Mouse (Mus musculus) kidney, adult 8-10 months (tissue): ENCODE data around the gene Ush2a.
A peak's percentile ranks its signal among the peaks of the same experiment; 100 is the strongest.

ENCODE experiments used
- DNase-seq, 2 experiments: peaks; one replicate each; pipeline ENCODE4 v3.0.0; 2022

Gene Ush2a

DNA sequence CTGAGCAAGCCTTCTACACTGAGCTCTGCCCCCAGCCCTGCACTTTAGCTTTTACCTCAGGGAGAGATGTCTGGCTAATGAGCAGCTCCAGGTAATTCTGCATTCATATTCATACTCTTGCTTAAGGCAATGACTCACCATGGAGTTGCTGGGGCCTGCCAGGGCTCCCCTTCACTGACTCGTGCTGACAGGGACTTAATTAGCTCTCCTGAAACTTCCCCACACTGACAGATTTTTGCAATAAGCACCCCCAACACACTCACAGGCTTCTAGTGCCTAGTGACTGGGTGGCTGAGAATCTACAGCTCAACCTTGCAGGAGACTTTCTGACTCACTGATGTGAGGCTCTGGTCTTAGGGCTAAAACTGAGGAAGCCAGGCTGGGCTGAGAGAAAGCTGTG, 658.1 kb downstream of the Ush2a start:
- DNase-seq = peak in 1 of 2 experiments; percentile 2

- no peak for DNase-seq
Measured at GRCm38 (mm10) chr1:188937246-188937780, 675.5 kb downstream of the Ush2a start.

GRCm38 (mm10) chr1:188945326-188945725, 683.5 kb downstream of the Ush2a start:
- no peak for DNase-seq

DNA sequence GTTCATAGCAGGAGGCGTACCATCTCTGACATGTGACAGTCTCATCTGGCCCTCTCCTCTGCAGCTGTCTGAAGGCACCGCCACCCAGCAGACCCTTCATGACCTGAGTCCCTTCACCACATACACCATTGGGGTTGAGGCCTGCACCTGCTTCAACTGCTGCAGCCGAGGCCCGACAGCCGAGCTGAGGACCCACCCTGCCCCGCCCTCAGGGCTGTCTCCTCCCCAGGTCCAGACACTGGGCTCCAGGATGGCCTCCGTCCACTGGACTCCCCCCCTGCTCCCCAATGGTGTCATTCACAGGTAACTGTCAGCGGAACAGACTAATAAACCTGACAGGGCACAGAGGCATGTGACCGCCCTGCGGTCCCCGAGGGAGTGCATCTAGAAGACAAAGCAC, 685.0 kb downstream of the Ush2a start:
- no peak for DNase-seq

DNA sequence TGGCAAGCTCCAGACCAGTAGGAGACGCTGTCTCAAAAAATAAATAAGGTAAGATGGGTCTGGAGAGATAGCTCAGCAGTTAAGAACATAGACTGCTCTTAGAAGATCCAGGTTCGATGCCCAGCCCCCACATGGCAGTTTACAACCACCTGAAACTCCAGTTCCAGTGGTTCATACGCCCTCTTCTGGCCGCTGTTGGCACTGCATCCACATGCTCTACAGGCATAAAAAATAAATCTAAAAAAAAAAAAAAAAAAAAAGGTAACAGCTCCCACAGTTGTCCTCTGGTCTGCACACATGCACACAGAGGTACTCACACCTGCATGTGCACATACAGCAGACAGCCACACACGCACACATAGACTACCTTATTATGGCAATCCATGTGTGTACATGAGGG, 686.0 kb downstream of the Ush2a start:
- peak in 1 of 2 experiments; percentile 18 for DNase-seq

- no peak for DNase-seq
Measured at GRCm38 (mm10) chr1:188948276-188948675, 686.5 kb downstream of the Ush2a start.

DNA sequence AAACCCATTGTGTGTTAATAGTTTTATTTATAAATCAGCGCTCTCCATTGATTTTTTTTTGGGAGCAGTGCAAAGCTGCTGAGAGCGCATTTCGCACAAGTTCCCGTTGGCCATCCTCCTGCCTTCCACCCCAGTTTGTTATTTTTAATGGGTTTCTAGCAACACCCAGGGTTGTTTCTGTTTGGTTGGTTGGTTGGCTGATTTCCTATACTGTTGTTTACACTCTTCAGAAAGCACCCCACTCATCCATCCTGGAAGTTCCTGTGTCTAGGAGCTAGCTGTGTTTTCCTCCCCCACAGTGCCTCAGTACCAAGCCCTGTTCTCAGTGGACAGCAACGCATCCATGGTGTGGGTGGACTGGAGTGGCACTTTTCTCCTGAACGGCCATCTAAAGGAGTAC, 689.3 kb downstream of the Ush2a start:
- DNase-seq = no peak

GRCm38 (mm10) chr1:188952501-188952900, 690.7 kb downstream of the Ush2a start:
- no peak for DNase-seq

DNA sequence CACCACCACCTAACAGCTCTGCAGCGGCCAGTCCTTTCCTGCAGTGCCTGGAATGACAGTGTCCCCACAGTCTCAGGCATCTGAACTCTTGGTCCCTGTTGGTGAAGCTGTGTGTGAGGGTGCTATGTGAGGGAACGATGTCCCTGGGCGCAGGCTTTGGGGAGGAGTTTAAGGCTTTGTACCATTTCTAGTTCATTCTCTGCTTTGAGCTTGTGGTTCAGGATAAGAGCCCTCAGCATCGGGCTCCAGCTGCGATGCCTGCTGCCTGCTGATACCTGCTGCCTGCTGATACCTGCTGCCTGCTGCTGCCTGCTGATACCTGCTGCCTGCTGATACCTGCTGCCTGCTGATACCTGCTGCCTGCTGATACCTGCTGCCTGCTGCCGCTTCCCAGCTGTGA, 711.3 kb downstream of the Ush2a start:
- no peak for DNase-seq

DNA sequence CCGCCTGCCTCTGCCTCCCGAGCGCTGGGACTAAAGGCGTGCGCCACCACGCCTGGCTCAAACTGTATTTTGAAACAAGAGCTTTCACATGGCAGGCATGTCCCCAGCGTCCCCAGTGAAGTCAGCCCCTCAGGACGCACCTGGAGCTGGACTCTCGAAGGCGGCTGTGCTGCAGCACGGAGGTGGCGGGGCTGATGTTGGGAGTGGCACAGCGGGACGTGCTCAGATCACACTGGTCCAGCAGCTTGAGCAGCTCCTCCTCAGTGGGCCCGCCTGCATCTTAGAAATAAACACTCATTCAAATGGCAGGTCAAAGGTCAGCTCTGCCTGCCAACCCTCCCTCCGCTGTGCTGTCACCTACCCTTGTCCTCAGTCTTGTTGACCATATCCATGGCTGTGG, 712.1 kb downstream of the Ush2a start:
- no peak for DNase-seq

DNA sequence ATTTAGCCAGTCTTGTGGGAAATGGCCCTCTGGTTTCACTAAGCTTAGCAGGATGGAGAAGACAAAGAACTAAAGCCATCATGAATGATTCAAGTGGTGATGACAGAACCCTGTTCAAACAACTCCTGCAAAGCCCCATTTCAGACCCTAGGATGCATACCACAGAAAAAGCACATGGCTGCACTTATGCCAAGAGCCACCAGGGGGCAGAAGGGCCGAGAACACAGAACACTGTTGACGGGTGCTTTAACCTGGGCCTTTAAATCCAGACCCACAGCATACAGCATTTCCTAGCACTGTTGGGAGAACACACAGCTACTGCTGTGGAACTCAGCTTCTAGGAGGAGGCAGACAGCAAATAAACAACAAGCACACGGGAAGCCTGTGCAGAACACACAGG, 718.2 kb downstream of the Ush2a start:
- DNase-seq = peak; percentile 15 to 63

DNA sequence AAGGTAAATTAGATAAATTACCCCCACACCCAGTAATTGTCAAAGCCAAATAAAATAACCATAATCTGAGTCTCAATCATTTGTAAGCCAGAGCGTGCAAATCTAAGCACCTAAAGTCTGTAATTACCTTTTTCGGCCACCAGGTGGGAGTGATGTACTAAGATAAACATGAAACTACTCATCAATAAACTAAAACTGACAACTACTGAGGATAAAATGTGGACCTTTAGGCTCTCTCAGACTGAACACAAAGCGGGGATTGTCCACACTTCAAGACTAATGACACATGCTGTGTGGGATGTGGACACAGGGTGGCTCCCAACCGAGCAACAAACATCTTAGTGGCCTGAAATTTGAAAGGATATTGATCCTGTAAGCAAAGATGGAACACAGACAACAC, 731.4 kb downstream of the Ush2a start:
- peak in 1 of 2 experiments; percentile 33 for DNase-seq

GRCm38 (mm10) chr1:188997921-188998320, 736.1 kb downstream of the Ush2a start:
- DNase-seq = no peak

- no peak for DNase-seq
Measured at GRCm38 (mm10) chr1:188999981-189000380, 738.2 kb downstream of the Ush2a start.

GRCm38 (mm10) chr1:189001815-189002214, 740.0 kb downstream of the Ush2a start:
- no peak for DNase-seq

DNA sequence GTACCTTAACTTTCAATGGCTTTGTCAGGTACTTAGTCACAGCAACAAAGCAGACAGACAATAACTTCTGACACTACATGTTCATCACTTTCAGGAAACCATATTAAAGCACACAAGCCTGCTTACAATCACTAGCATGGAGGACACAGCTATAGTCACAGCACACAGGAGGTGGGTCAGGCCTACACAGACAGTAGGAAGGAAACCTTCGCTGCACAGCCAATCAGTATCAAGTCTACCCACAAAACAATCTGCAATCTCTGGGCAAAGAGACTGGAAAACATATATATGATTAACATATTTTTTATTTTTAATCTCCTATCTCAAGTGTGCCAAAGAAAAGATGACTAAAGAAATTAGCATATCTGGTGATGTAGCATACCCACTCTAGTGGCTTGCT, 743.0 kb downstream of the Ush2a start:
- DNase-seq = no peak

DNA sequence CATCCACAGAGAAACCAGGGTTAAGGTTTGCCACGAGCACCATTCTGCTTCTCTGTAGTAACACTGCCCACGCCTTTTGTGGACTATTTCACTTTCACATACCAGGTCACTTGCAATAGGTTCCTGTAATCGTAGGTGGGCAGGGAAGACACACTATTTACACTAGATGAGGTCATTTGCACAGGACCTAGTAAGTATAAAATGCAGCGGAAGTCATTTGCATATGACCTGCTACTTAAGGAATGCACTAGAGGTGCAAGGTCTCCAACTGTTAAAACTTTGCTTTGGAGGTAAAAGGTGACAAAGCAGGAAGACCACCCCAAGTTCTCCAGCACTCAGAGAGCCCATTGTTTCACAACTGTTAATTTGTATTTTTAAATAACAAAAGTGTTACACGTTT, 744.4 kb downstream of the Ush2a start:
- no peak for DNase-seq

GRCm38 (mm10) chr1:189006826-189007225, 745.0 kb downstream of the Ush2a start:
- no peak for DNase-seq

GRCm38 (mm10) chr1:189007239-189007979, 745.6 kb downstream of the Ush2a start, which contains the start of gene Kctd3:
Gene Kctd3 (minus strand): TSS chr1:189007841.
- DNase-seq = peak; percentile 92 to 96

DNA sequence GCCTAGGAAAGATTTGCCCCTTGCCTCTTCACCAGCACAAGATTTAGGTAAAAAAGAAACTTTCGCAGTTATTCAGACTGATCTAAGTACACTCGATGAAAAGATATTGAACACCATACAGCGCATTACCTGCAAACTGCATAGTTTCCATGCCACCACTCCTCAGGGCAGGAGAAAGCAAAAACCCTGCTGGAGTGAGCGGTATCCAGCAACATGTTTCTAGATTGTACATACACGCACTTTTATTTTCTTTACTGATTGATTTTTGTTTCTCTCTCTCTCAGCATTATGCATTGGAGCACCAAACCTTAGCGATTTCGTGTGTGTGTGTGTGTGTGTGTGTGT, 746.1 kb downstream of the Ush2a start:
- DNase-seq = no peak

DNA sequence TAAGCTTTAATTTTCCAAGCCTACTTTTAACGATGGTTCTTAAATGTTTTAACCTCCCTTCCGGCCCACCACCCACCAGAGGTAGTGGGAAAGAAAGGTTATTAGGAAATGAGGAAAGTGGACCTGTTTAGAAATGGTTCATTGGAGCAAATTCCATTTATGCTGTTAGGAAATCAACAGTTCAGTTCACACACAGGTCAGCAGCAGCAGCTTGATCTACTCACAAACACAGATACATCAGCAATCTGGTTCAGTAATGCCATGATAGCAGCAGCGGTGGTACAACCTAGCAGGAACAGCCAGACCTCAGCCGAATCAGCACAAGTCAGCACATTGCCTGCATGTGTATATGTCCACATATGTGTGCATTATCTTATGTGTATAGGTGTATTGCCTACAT, 748.8 kb downstream of the Ush2a start:
- no peak for DNase-seq

DNA sequence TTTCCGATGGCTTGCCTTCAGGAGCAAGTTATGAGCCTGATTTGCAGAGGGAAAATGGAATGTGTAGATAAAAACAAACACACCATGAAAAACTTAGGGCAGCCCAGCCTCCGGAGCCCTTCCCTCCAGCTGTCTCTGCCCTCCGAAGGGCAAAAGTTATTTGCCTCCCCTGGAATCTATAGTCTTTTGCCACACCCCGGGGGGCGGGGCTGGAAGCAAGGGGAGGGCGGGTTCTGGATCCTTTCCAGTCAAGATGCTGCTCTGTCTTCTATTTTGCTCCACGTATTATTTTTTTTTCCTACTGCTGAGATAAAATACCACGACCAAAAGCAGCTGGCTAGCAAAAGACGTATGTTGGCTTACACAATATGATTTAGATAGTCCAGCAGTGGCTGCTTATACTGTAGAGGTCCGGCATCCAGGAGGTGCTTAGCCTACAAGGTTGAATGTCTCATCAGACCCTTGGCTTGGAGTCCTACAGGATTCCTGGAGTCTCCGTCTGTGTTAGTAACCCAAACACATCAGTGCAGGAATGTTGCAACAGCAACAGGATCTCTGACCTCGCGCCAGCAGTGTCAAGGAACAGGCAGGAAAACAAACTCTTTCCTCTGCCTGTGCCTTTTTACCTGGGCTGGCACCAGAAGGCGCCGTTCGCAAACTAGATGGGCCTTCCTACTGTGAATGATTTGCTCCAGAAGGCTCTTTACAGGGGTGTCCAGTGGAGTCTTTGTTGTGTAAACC, 751.2 kb downstream of the Ush2a start:
- DNase-seq = no peak

DNA sequence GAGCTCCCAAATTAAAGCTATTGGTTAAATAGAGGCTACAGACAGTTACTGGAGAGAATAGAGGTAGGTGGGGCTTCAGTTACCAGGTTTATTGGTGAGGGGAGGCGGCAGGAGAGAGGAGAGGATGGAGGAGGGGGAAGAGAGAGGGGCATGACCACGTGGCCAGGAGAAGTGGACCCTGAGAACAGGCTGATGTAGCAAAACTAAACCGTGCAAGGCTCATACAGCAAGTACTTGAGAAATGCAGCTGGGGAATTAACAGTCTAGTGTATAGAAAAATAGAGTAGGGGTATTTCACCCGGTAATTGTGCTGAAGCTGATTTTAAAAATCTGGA, 751.7 kb downstream of the Ush2a start:
- no peak for DNase-seq
